Mouse (Mus musculus): Measurements from ENCODE around the gene Zdhhc1. TPM values are rescaled to one million over a fixed set of nuclear protein-coding genes. Genes with fewer than 3 reads are reported as not detected.

The Zdhhc1 gene
- polyA plus RNA-seq, 1 experiment from 2014 or later, result 50.9 TPM

DNA sequence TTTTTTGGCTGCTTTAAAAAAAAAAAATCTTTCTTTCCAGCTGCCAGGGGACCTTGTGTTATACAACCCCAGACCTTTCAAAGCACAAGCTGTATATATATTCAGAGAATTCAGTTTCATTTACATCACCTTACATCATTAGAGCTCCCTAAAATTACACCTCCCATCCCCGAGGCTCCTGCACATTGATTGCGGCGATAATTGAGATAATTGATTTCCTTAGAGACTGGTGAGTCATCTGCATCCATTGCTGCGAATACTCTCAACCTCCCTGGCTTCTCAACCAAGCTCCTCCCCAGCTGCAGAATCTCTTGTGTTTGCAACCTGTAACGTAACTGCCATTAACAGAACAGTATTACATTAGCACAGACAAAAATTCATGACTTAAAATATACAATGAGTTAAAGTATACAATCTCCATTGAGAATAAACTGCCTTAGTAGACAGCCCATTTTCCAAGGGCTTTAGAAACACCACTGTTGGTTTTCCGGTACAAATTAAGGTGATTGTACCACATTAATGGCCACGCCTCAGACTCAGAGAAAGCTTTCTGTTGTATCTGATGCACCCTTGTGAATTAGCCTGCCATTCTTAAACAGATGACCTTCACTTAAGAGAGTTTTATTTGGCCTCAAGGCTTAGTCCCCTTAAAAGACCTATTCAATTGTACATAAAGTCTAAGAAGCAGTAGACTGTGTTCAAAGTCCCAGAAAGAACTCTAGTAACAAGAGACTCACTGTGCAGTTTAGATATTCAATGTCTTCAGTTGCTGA lies 64.8 kb downstream of the Zdhhc1 start:
- no peak overlapping the region for H3K9ac ChIP-seq
- H3K4me3 ChIP-seq, result no peak overlapping the region
- ATAC-seq (ENCODE audit: borderline replicate concordance, extremely low read depth, low FRiP score, low TSS enrichment), result no peak
- no peak overlapping the region for H3K27ac ChIP-seq
- H3K4me1 ChIP-seq, result peaks cover 12% of the 10 kb centered on the region
- H3K4me2 ChIP-seq, result no peak overlapping the region
- H3K36me3 ChIP-seq, result no peaks in the 10 kb centered on the region
- 76% methylated on average over 7 of the region's 7 CpGs for WGBS
- no peaks in the 10 kb centered on the region for H3K27me3 ChIP-seq
- no peaks in the 10 kb centered on the region for H3K9me3 ChIP-seq

- Histone ChIP-seq H3K36me3 (no peaks in the 10 kb centered on the region), H3K4me1 (peaks cover 6% of the 10 kb centered on the region; the same call in 1 of the 2 replicates), H3K27me3 (no peaks in the 10 kb centered on the region), H3K4me2 (no peak overlapping the region), H3K9ac (no peak overlapping the region), H3K9me3 (no peaks in the 10 kb centered on the region), H3K27ac (no peak overlapping the region), H3K4me3 (no peak overlapping the region)
- no peak for ATAC-seq (ENCODE audit: borderline replicate concordance, extremely low read depth, low FRiP score, low TSS enrichment)
- 34% methylated on average over 6 of the region's 6 CpGs for WGBS
Observed at GRCm38 (mm10) chr8:105426878-105427277, 69.8 kb downstream of the Zdhhc1 start.

Other genes starting within 250 kb of the Zdhhc1 start
- gene B3gnt9, start 241.7 kb downstream of the Zdhhc1 start, polyA plus RNA-seq (2015; fragmentation: Nextera tagmentation; extraction: Ambion mirVana), result 23.4 and 26.0 TPM in 2 replicates
- gene Tradd, start 232.3 kb downstream of the Zdhhc1 start, polyA plus RNA-seq (2015; fragmentation: Nextera tagmentation; extraction: Ambion mirVana), result 29.8 and 33.6 TPM in 2 replicates
- gene Fbxl8, start 232.3 kb downstream of the Zdhhc1 start, polyA plus RNA-seq (2015; fragmentation: Nextera tagmentation; extraction: Ambion mirVana), result 4.8 and 4.9 TPM in 2 replicates
- 0.61 and 0.69 TPM in 2 replicates for gene Hsf4, start 227.1 kb downstream of the Zdhhc1 start, polyA plus RNA-seq (2015; fragmentation: Nextera tagmentation; extraction: Ambion mirVana)
- 1.5 and 1.7 TPM in 2 replicates for gene Nol3, start 220.8 kb downstream of the Zdhhc1 start, polyA plus RNA-seq (2015; fragmentation: Nextera tagmentation; extraction: Ambion mirVana)
- 9.7 and 10.0 TPM in 2 replicates for gene 4931428F04Rik, start 207.0 kb downstream of the Zdhhc1 start, polyA plus RNA-seq (2015; fragmentation: Nextera tagmentation; extraction: Ambion mirVana)
- gene Exoc3l, start 200.8 kb downstream of the Zdhhc1 start, polyA plus RNA-seq (2015; fragmentation: Nextera tagmentation; extraction: Ambion mirVana), result 30.3 and 32.9 TPM in 2 replicates
- gene E2f4, start 199.2 kb downstream of the Zdhhc1 start, polyA plus RNA-seq (2015; fragmentation: Nextera tagmentation; extraction: Ambion mirVana), result 76.4 and 77.3 TPM in 2 replicates
- 10.1 and 12.1 TPM in 2 replicates for gene Elmo3, start 191.3 kb downstream of the Zdhhc1 start, polyA plus RNA-seq (2015; fragmentation: Nextera tagmentation; extraction: Ambion mirVana)
- gene Lrrc29, start 170.6 kb downstream of the Zdhhc1 start, polyA plus RNA-seq (2015; fragmentation: Nextera tagmentation; extraction: Ambion mirVana), result 1.6 and 2.8 TPM in 2 replicates
- gene Tmem208, start 170.5 kb downstream of the Zdhhc1 start, polyA plus RNA-seq (2015; fragmentation: Nextera tagmentation; extraction: Ambion mirVana), result 110 and 116 TPM in 2 replicates
- 10.6 and 11.9 TPM in 2 replicates for gene Fhod1, start 148.9 kb downstream of the Zdhhc1 start, polyA plus RNA-seq (2015; fragmentation: Nextera tagmentation; extraction: Ambion mirVana)
- gene Slc9a5, start 148.1 kb downstream of the Zdhhc1 start, polyA plus RNA-seq (2015; fragmentation: Nextera tagmentation; extraction: Ambion mirVana), result 6.4 and 7.2 TPM in 2 replicates
- 1.1 and 1.5 TPM in 2 replicates for gene Plekhg4, start 123.6 kb downstream of the Zdhhc1 start, polyA plus RNA-seq (2015; fragmentation: Nextera tagmentation; extraction: Ambion mirVana)
- not detected in 2 replicates for gene Kctd19, start 83.4 kb downstream of the Zdhhc1 start, polyA plus RNA-seq (2015; fragmentation: Nextera tagmentation; extraction: Ambion mirVana)
- gene Lrrc36, start 83.3 kb downstream of the Zdhhc1 start, polyA plus RNA-seq (2015; fragmentation: Nextera tagmentation; extraction: Ambion mirVana), result 0.43 and 0.67 TPM in 2 replicates
- 63.3 and 63.6 TPM in 2 replicates for gene Tppp3, start 25.4 kb downstream of the Zdhhc1 start, polyA plus RNA-seq (2015; fragmentation: Nextera tagmentation; extraction: Ambion mirVana)
- 2.6 and 2.8 TPM in 2 replicates for gene Hsd11b2, start 21.9 kb upstream of the Zdhhc1 start, polyA plus RNA-seq (2015; fragmentation: Nextera tagmentation; extraction: Ambion mirVana)
- gene Atp6v0d1, start 69.1 kb upstream of the Zdhhc1 start, polyA plus RNA-seq (2015; fragmentation: Nextera tagmentation; extraction: Ambion mirVana), result 80.8 and 82.1 TPM in 2 replicates
- 30.6 and 34.1 TPM in 2 replicates for gene Ripor1, start 108.4 kb upstream of the Zdhhc1 start, polyA plus RNA-seq (2015; fragmentation: Nextera tagmentation; extraction: Ambion mirVana)
- 131 and 140 TPM in 2 replicates for gene Ctcf, start 139.7 kb upstream of the Zdhhc1 start, polyA plus RNA-seq (2015; fragmentation: Nextera tagmentation; extraction: Ambion mirVana)
- gene Agrp, start 140.5 kb upstream of the Zdhhc1 start, polyA plus RNA-seq (2015; fragmentation: Nextera tagmentation; extraction: Ambion mirVana), result 0.69 and 0.79 TPM in 2 replicates
- gene Carmil2, start 189.4 kb upstream of the Zdhhc1 start, polyA plus RNA-seq (2015; fragmentation: Nextera tagmentation; extraction: Ambion mirVana), result 0.77 and 1.4 TPM in 2 replicates
- gene Acd, start 204.2 kb upstream of the Zdhhc1 start, polyA plus RNA-seq (2015; fragmentation: Nextera tagmentation; extraction: Ambion mirVana), result 61.7 and 66.5 TPM in 2 replicates
- gene Pard6a, start 204.2 kb upstream of the Zdhhc1 start, polyA plus RNA-seq (2015; fragmentation: Nextera tagmentation; extraction: Ambion mirVana), result 16.3 and 17.6 TPM in 2 replicates
- 0.17 TPM in 1 of 2 replicates, not detected in the other for gene 4933405L10Rik, start 210.8 kb upstream of the Zdhhc1 start, polyA plus RNA-seq (2015; fragmentation: Nextera tagmentation; extraction: Ambion mirVana)
- 27.3 and 28.9 TPM in 2 replicates for gene Enkd1, start 211.3 kb upstream of the Zdhhc1 start, polyA plus RNA-seq (2015; fragmentation: Nextera tagmentation; extraction: Ambion mirVana)